Mouse (Mus musculus) T-cell, adult 2 months (primary cell): ENCODE data around the gene Slc1a4.

Experiments
- DNase-seq: peaks from one replicate; pipeline ENCODE4 v3.0.0; 2022; ENCODE audit warnings: low spot score

Gene Slc1a4

DNA sequence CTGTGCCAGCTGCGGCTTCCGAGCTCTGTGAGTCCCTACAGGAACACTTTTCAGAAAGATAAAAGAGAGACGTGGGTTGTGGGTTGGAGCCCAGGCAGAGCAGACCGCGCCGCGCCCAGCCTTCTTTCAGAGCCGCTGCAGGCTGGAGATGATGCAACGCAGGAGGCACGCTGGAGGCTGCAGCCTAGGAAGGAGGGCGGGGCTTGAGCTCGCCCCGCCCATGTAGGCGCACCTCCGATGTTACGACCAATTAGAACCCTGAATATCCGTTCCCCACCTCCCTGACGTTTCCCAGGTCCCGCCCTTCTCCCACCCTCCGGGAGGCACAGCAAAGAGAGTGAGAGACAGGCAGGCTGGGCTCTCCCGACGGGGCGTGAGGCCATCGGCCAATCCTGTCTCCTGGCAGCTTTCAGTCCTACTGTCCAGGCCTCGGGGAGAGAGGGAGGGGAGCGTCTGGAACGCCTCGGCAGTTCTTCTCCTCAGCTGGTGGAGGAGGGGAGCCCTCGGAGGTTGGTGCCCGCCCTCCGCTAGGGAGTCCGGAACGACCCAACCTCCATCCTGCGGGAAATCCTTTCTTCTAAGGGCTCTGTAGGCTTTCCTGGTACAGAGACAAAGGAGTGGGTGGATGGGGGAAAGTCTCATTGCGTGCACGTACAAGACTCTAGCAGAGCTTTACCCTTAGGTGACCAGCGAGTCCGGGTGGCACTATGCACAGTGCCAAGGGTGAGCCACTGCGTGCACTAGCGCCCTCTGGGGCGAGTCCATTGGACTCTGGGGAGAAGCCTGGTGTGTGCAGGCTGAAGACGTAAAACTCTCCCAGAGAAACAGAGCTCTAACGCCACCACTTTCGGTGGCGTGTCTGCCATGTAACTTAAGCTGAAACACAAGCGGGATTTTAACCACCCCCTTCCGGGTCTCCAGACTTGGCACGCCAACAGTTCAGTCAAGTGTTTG, at the start of gene Slc1a4:
Gene Slc1a4 (minus strand): TSS at position 153 of the 954 bp plus-strand sequence.
- DNase-seq: peak; percentile 91

DNA sequence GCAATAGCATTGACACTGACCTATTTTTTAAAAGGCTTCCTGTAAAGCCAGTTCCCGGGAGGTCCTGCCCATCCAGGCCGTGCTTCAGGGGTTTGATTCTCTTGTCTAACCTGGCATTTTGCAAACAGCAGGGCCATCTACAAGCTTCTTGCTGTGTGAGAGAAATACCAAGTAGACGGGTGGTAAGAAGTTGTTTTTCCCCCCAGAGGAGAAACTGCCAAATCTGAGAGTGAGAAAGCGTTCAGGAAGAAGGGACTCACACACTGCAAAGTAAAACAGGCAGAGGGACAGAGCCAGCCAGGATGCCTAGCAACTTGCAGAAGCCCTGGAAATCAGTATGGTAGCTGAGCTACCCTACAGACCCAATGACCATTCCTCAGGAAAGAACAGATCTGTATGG, 47.6 kb upstream of the Slc1a4 start:
- no peak for DNase-seq

DNA sequence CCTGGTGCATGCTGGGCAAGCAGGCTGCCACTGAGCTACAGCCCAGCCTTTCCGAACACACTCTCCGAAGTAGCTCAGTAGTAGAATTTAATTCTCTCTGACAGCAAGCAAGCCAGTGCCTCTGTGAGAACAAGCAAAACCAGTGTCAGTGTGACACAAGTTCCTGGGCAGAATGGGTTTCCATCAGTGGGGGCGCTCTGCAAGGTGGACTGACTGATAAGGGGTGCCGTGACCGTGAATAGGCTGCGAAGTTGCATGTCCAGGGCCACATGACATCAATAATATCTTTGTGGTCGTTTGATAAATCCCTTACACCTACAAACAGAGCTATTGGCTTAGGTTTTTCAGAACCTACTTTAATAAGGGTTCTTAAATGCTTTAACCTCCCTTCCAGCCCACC, 44.1 kb upstream of the Slc1a4 start:
- no peak for DNase-seq

DNA sequence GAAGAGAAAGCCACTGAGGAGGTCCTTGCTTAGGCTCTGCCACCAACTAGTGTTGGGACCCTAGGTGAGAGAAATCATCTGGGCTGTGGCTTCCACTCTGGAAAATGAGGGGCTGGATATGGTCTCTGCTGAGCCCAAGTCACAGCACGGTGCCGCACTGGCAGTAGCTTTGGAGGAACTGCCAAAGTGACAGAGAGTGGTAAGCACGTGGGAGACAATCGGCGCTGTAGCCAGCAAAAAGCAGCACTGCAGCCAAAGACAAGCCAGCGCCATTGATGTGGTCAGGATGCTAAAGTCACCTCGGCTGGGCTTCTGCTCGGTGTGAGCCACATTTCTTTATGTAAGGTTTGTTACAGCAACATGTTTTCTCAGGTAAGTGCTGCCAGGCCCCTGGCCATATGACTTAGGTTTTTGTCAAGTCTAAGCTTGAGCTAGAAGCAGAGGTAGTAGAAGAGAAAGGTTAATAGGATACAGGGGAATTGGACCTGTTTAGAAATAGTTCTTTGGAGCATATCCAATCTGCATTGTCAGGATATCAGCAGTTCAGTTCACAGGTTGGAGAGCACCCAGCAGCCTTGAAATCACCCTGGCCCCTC, 40.2 kb upstream of the Slc1a4 start:
- no peak for DNase-seq

DNA sequence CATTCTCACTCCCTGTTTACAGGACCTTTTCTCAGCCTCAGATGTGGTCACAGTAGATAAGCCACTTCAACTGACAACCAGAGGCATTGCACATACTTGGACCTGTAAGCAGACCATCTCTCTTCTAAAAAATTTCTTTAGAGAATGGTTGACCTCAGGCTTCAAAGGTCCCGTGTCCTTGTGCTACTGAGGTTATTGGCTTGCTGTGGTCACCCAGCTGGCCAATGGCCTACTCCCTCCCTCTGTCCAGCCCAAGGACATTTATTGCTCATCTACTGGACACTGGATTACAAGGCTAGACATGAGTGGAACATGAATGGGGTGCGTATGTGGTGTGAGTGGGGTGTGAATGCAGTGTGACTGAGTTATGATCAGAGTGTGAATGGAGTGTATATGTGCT, 38.0 kb upstream of the Slc1a4 start:
- no peak for DNase-seq

GRCm38 (mm10) chr11:20366456-20366855, 33.9 kb upstream of the Slc1a4 start:
- no peak for DNase-seq

DNA sequence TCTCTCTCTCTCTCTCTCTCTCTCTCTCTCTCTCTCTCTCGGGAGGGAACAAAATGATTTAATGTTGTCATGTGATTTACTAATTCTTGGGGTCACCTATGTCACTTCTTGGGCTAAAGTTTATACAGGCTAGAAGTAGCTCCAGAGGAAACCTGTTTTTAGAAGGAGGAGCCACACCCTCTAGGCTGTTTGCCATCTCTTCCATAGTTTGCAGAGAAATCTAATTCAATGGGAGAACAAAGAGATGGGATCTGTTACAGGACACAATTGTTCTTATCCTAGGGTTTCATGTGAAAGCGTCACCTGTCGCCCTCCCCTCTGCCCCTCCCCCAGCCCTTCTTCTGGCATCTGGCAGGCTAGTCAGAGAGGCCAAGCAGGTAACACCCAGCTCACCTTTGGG, 28.8 kb upstream of the Slc1a4 start:
- DNase-seq: no peak

DNA sequence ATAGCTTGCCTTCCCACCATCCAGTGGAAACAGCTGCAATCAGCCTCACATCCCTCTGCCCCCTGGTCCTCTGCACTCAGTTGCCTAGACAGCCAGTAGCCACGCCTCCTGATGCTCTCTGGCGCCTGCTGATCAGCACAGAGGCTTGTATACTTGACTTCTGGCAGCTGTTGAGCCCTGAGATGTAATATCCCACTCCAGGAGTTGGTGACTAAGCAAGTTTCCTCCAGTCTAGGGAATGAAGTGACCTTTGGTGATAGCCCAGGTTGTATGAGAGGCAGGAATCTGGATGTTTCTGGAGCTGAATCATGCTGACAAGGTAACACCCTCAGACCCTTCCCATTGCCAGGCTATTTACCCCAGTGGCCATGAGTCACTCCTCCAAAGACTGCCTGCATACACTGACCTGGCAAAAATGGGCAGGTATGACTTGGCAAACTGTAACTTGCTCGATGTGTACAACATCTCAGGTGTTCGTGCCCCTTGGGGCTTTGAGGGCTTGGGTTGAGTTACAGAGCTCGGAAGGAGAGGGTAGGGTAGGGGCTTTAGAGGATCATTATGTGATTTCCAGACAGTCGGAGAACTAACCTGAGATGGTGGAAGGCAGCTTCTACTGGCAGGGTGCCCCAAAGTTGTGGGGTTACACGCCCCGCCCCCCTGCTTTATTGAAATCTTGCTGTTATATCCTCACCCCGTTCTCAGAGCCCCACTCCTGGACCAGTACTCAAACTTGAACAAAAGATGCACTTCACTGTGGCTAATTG, 25.4 kb upstream of the Slc1a4 start:
- DNase-seq: no peak

- no peak for DNase-seq
These were observed 16.0 kb upstream of the Slc1a4 start for GRCm38 (mm10) chr11:20348466-20348865.

GRCm38 (mm10) chr11:20347548-20347947, 15.0 kb upstream of the Slc1a4 start:
- DNase-seq: no peak

GRCm38 (mm10) chr11:20346369-20346768, 13.9 kb upstream of the Slc1a4 start:
- no peak for DNase-seq

DNA sequence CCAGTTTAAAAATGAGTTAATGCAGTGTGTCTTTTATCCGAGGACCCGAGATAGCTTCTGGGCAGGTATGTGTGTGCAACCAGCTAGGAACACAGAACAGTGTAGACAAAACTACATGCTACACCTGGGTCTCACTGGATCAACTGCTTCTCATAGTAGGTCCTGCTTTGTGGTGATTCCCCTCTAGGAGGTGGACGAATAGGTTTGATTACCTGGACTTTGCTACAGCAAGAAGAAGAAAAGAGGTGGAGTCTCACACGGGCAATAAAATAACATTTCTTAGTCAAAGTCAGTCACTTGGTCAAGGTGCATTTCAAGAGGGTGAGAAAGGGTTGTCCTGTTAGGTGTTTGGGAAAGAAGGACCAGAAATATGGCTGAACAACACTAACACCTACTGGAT, 11.4 kb upstream of the Slc1a4 start:
- DNase-seq: no peak

DNA sequence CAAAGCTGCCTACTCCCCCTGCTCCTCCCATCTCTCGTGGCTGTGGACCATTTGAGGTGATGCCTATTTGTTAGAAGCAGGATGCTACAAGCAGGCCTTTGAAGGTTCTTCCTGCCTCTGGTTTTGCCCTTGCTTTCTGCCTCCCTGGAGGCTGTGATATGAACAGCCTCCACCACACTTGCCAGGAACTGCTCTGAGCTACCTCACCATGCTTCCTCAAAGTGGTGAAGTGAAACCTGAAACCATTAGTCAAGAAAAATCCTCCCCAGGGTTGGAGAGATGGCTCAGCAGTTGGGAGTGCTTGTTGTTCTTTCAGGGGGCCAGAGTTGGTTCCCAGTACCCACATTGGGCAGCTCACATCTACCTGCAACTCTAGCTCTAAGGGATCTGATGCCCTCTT, 9.1 kb upstream of the Slc1a4 start:
- no peak for DNase-seq

GRCm38 (mm10) chr11:20338703-20339102, 6.2 kb upstream of the Slc1a4 start:
- DNase-seq: no peak

- no peak for DNase-seq
These were observed 1.8 kb upstream of the Slc1a4 start for GRCm38 (mm10) chr11:20334301-20334700.

- DNase-seq: peak; percentile 22
These were observed 599 bp downstream of the Slc1a4 start for GRCm38 (mm10) chr11:20331690-20332537.

DNA sequence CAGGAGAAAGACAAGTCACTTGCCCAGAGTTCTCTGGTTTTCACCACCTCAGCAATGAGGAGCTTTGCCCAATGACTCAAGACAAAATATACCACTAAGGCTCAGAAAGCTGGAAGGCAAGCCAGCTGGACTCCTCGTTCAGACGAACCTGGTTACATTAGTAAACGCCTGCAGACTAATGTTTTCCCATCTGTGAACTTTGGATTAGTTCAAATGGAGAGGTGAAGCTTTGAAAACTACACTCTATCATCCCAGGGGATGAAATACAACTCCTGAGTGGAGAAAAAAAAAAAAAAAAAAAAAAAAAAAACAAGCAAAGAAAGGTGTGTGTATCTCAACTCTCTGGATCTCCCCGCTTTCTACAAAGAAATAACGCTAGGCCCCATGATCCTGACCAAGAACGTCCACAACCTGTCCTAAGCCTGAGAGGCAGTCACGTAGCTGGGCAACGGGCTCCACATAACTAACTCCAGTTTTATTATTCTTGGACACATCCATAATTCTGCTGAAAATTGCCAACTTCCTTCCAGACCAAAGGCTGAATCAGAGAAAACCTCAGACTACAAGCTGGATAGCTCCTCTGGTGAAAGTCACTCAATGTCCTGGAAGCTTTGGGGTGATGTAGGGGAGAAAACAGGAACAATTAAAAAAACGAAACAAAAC, 1.4 kb downstream of the Slc1a4 start:
- no peak for DNase-seq

DNA sequence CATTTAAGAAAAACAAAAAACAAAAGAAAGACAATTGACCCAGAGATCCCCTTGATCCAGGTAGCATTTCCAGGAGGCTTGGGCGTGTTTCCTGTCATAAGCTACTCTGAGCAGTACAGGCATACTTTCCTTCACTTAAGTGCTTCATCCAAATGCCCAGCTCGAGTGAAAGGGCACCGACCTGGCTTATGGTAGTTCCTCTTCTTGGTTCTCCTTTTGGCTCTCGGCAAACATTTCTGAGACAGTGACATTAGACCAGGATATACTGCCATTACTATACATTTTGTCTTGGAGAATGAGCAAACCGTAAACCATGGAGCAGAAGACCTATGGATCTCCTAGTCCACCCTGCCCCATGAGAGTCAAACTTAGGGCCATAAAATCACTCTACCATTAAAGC, 2.8 kb downstream of the Slc1a4 start:
- DNase-seq: no peak

- DNase-seq: no peak
These were observed 3.7 kb downstream of the Slc1a4 start for GRCm38 (mm10) chr11:20328771-20329170.

GRCm38 (mm10) chr11:20326328-20326995, 6.1 kb downstream of the Slc1a4 start:
- no peak for DNase-seq
